Mouse (Mus musculus): ENCODE results near the gene Mettl25.

Gene Mettl25

GRCm38 (mm10) chr10:105840928-105841888 is at the start of gene Mettl25, which contains the start of gene Ccdc59:
Gene Mettl25, minus strand, starts transcription at chr10:105841380.
Gene Ccdc59, plus strand, starts transcription at chr10:105841067.
- peak; percentile 96 for DNase-seq (ENCODE audit: low spot score)

- DNase-seq (ENCODE audit: low spot score) = no peak
Measured at GRCm38 (mm10) chr10:105867312-105867711, 26.1 kb upstream of the Mettl25 start.

- DNase-seq (ENCODE audit: low spot score) = no peak
Measured at GRCm38 (mm10) chr10:105851136-105851535, 10.0 kb upstream of the Mettl25 start.

GRCm38 (mm10) chr10:105850286-105850685 is 9.1 kb upstream of the Mettl25 start:
- peak; percentile 2 for DNase-seq (ENCODE audit: low spot score)

- no peak for DNase-seq (ENCODE audit: low spot score)
Measured at GRCm38 (mm10) chr10:105842574-105842973, 1.4 kb upstream of the Mettl25 start.

- no peak for DNase-seq (ENCODE audit: low spot score)
Measured at GRCm38 (mm10) chr10:105834627-105835228, 6.5 kb downstream of the Mettl25 start.

GRCm38 (mm10) chr10:105806259-105807010 is 34.7 kb downstream of the Mettl25 start:
- DNase-seq (ENCODE audit: low spot score) = no peak

GRCm38 (mm10) chr10:105803461-105803860 is 37.7 kb downstream of the Mettl25 start:
- DNase-seq (ENCODE audit: low spot score) = no peak

GRCm38 (mm10) chr10:105802132-105802531 is 39.0 kb downstream of the Mettl25 start:
- no peak for DNase-seq (ENCODE audit: low spot score)

GRCm38 (mm10) chr10:105801147-105801546 is 40.0 kb downstream of the Mettl25 start:
- no peak for DNase-seq (ENCODE audit: low spot score)

- no peak for DNase-seq (ENCODE audit: low spot score)
Measured at GRCm38 (mm10) chr10:105797250-105797924, 43.8 kb downstream of the Mettl25 start.

GRCm38 (mm10) chr10:105793776-105794552 is 47.2 kb downstream of the Mettl25 start:
- no peak for DNase-seq (ENCODE audit: low spot score)

GRCm38 (mm10) chr10:105788744-105789486 is 52.3 kb downstream of the Mettl25 start:
- no peak for DNase-seq (ENCODE audit: low spot score)

GRCm38 (mm10) chr10:105783766-105784165 is 57.4 kb downstream of the Mettl25 start:
- peak; percentile 8 for DNase-seq (ENCODE audit: low spot score)

GRCm38 (mm10) chr10:105774382-105774781 is 66.8 kb downstream of the Mettl25 start:
- peak; percentile 48 for DNase-seq (ENCODE audit: low spot score)

GRCm38 (mm10) chr10:105772821-105773302 is 68.3 kb downstream of the Mettl25 start:
- DNase-seq (ENCODE audit: low spot score) = no peak

- no peak for DNase-seq (ENCODE audit: low spot score)
Measured at GRCm38 (mm10) chr10:105763959-105764358, 77.2 kb downstream of the Mettl25 start.

- DNase-seq (ENCODE audit: low spot score) = no peak
Measured at GRCm38 (mm10) chr10:105760460-105760859, 80.7 kb downstream of the Mettl25 start.

- DNase-seq (ENCODE audit: low spot score) = no peak
Measured at GRCm38 (mm10) chr10:105760046-105760445, 81.1 kb downstream of the Mettl25 start.

Measured in ovary, postnatal 14 days (tissue).